Mouse (Mus musculus) erythroblast, embryonic 14.5 days (primary cell): ENCODE data around the gene Rock2.

ENCODE experiments used
- GATA1 ChIP-seq: IDR thresholded peaks from 2 replicates; pipeline ENCODE4 v1.6.1; 2012; ENCODE audit warnings: low read length, inconsistent platforms, mixed read lengths
- TAL1 ChIP-seq: IDR thresholded peaks from 3 replicates; pipeline ENCODE4 v1.6.1; 2012; ENCODE audit warnings: low read length, inconsistent platforms, mixed read lengths

GRCm38 (mm10) chr12:16883111-16883510, 11.6 kb upstream of the Rock2 start:
- TF ChIP-seq GATA1: no peak
- TF ChIP-seq TAL1: no peak
